Mouse (Mus musculus): ENCODE results near the gene Olfr31. TPM values are rescaled to one million over a fixed set of nuclear protein-coding genes. Genes with fewer than 3 reads are reported as not detected.
A peak's percentile ranks its signal among the peaks of the same experiment; 100 is the strongest.

Olfr31 gene
- polyA plus RNA-seq (2014; fragmentation: Nextera tagmentation; extraction: Ambion mirVana): not detected in 2 replicates

- H3K4me1 ChIP-seq (ENCODE audit: control insufficient read depth, insufficient read depth, low read length): no peaks in the 10 kb centered on the region
- no peak for ATAC-seq (replicated peaks; ENCODE audit: insufficient number of reproducible peaks, low FRiP score, low TSS enrichment)
- no peak within 1 kb of the TSS for H3K27ac ChIP-seq (ENCODE audit: low read depth, low read length)
- H3K9me3 ChIP-seq (replicated peaks; ENCODE audit: control insufficient read depth, low read length): no peaks in the 10 kb centered on the region
- H3K9ac ChIP-seq (ENCODE audit: low read depth, low read length): no peak within 1 kb of the TSS
- H3K27me3 ChIP-seq (ENCODE audit: control insufficient read depth, insufficient read depth, low read length): no peaks in the 10 kb centered on the region
- no peaks in the 10 kb centered on the region for H3K36me3 ChIP-seq (ENCODE audit: control insufficient read depth, insufficient read depth, low read length)
- H3K4me3 ChIP-seq (ENCODE audit: low read depth, low read length): no peak within 1 kb of the TSS
- H3K4me2 ChIP-seq: no peak within 1 kb of the TSS
Observed at GRCm38 (mm10) chr14:14322528-14322927, at the start of gene Olfr31. Gene Olfr31, plus strand, starts transcription at chr14:14322828.

GRCm38 (mm10) chr14:14294426-14294825 lies 28.2 kb upstream of the Olfr31 start:
- 0 out of 2 replicates have a peak overlapping the region, but pooled peaks have one; percentile 17 for H3K4me2 ChIP-seq
- WGBS (ENCODE audit: insufficient replicate concordance): 51% methylated on average over 7 of the region's 7 CpGs

GRCm38 (mm10) chr14:14308938-14309337 lies 13.7 kb upstream of the Olfr31 start:
- H3K4me3 ChIP-seq (ENCODE audit: low read depth, low read length): no peak overlapping the region
- no peaks in the 10 kb centered on the region for H3K4me1 ChIP-seq (ENCODE audit: control insufficient read depth, insufficient read depth, low read length)
- H3K4me2 ChIP-seq: peak overlapping the region; percentile 28
- H3K9me3 ChIP-seq (replicated peaks; ENCODE audit: control insufficient read depth, low read length): no peaks in the 10 kb centered on the region
- no peaks in the 10 kb centered on the region for H3K27me3 ChIP-seq (ENCODE audit: control insufficient read depth, insufficient read depth, low read length)
- no peak for ATAC-seq (replicated peaks; ENCODE audit: insufficient number of reproducible peaks, low FRiP score, low TSS enrichment)
- WGBS (ENCODE audit: insufficient replicate concordance): 44% methylated on average over 16 of the region's 16 CpGs
- no peaks in the 10 kb centered on the region for H3K36me3 ChIP-seq (ENCODE audit: control insufficient read depth, insufficient read depth, low read length)
- H3K9ac ChIP-seq (ENCODE audit: low read depth, low read length): no peak overlapping the region
- H3K27ac ChIP-seq (ENCODE audit: low read depth, low read length): no peak overlapping the region

More at GRCm38 (mm10) chr14:14294426-14294825, 28.2 kb upstream of the Olfr31 start:
- Histone ChIP-seq H3K27ac (ENCODE audit: low read depth, low read length) (no peak overlapping the region), H3K4me1 (ENCODE audit: control insufficient read depth, insufficient read depth, low read length) (no peaks in the 10 kb centered on the region), H3K9ac (ENCODE audit: low read depth, low read length) (no peak overlapping the region), H3K36me3 (ENCODE audit: control insufficient read depth, insufficient read depth, low read length) (no peaks in the 10 kb centered on the region), H3K27me3 (ENCODE audit: control insufficient read depth, insufficient read depth, low read length) (no peaks in the 10 kb centered on the region), H3K9me3 (replicated peaks; ENCODE audit: control insufficient read depth, low read length) (0 out of 2 replicates have a peak, but pooled peaks cover 2% of the 10 kb centered on the region), H3K4me3 (ENCODE audit: low read depth, low read length) (no peak overlapping the region)
- ATAC-seq (replicated peaks; ENCODE audit: insufficient number of reproducible peaks, low FRiP score, low TSS enrichment): no peak

GRCm38 (mm10) chr14:14309416-14309815 lies 13.2 kb upstream of the Olfr31 start:
- Histone ChIP-seq H3K27ac (ENCODE audit: low read depth, low read length) (no peak overlapping the region), H3K4me1 (ENCODE audit: control insufficient read depth, insufficient read depth, low read length) (no peaks in the 10 kb centered on the region), H3K27me3 (ENCODE audit: control insufficient read depth, insufficient read depth, low read length) (no peaks in the 10 kb centered on the region), H3K9me3 (replicated peaks; ENCODE audit: control insufficient read depth, low read length) (no peaks in the 10 kb centered on the region), H3K4me3 (ENCODE audit: low read depth, low read length) (no peak overlapping the region), H3K36me3 (ENCODE audit: control insufficient read depth, insufficient read depth, low read length) (no peaks in the 10 kb centered on the region), H3K4me2 (peak overlapping the region; percentile 28), H3K9ac (ENCODE audit: low read depth, low read length) (no peak overlapping the region)
- ATAC-seq (replicated peaks; ENCODE audit: insufficient number of reproducible peaks, low FRiP score, low TSS enrichment): no peak
- WGBS (ENCODE audit: insufficient replicate concordance): 42% methylated on average over 14 of the region's 14 CpGs

- no peaks in the 10 kb centered on the region for H3K4me1 ChIP-seq (ENCODE audit: control insufficient read depth, insufficient read depth, low read length)
- H3K27ac ChIP-seq (ENCODE audit: low read depth, low read length): peak overlapping the region; percentile 74
- 5% methylated on average over 40 of the region's 40 CpGs for WGBS (ENCODE audit: insufficient replicate concordance)
- peak overlapping the region; percentile 74 for H3K9ac ChIP-seq (ENCODE audit: low read depth, low read length)
- peaks cover 37% of the 10 kb centered on the region for H3K9me3 ChIP-seq (replicated peaks; ENCODE audit: control insufficient read depth, low read length)
- H3K4me3 ChIP-seq (ENCODE audit: low read depth, low read length): peak overlapping the region; percentile 68
- peaks cover 4% of the 10 kb centered on the region for H3K36me3 ChIP-seq (ENCODE audit: control insufficient read depth, insufficient read depth, low read length)
- H3K4me2 ChIP-seq: peak overlapping the region; percentile 82
- ATAC-seq (replicated peaks; ENCODE audit: insufficient number of reproducible peaks, low FRiP score, low TSS enrichment): peak; percentile 79
- H3K27me3 ChIP-seq (ENCODE audit: control insufficient read depth, insufficient read depth, low read length): no peaks in the 10 kb centered on the region
Observed at GRCm38 (mm10) chr14:14345113-14345871, 22.7 kb downstream of the Olfr31 start.

GRCm38 (mm10) chr14:14345948-14346812 lies 23.6 kb downstream of the Olfr31 start, which contains the start of gene Il3ra:
Gene Il3ra, plus strand, starts transcription at chr14:14346275.
- Histone ChIP-seq H3K4me2 (peak within 1 kb of the TSS; percentile 82), H3K4me3 (ENCODE audit: low read depth, low read length) (peak within 1 kb of the TSS; percentile 68), H3K9ac (ENCODE audit: low read depth, low read length) (peak within 1 kb of the TSS; percentile 74), H3K27me3 (ENCODE audit: control insufficient read depth, insufficient read depth, low read length) (no peaks in the 10 kb centered on the region), H3K9me3 (replicated peaks; ENCODE audit: control insufficient read depth, low read length) (peaks cover 45% of the 10 kb centered on the region), H3K27ac (ENCODE audit: low read depth, low read length) (peak within 1 kb of the TSS; percentile 74), H3K4me1 (ENCODE audit: control insufficient read depth, insufficient read depth, low read length) (no peaks in the 10 kb centered on the region), H3K36me3 (ENCODE audit: control insufficient read depth, insufficient read depth, low read length) (peaks cover 7% of the 10 kb centered on the region)
- peak; percentile 46 for ATAC-seq (replicated peaks; ENCODE audit: insufficient number of reproducible peaks, low FRiP score, low TSS enrichment)
- 2% methylated on average over 61 of the region's 69 CpGs for WGBS (ENCODE audit: insufficient replicate concordance)

GRCm38 (mm10) chr14:14346813-14347100 lies 24.1 kb downstream of the Olfr31 start:
- 30% methylated on average over 16 of the region's 16 CpGs for WGBS (ENCODE audit: insufficient replicate concordance)
- ATAC-seq (replicated peaks; ENCODE audit: insufficient number of reproducible peaks, low FRiP score, low TSS enrichment): 0 out of 2 replicates have a peak, but pooled peaks have one; percentile 1
- H3K9me3 ChIP-seq (replicated peaks; ENCODE audit: control insufficient read depth, low read length): peaks cover 51% of the 10 kb centered on the region

GRCm38 (mm10) chr14:14347151-14347835 lies 24.7 kb downstream of the Olfr31 start:
- Histone ChIP-seq H3K4me1 (ENCODE audit: control insufficient read depth, insufficient read depth, low read length) (no peaks in the 10 kb centered on the region), H3K27me3 (ENCODE audit: control insufficient read depth, insufficient read depth, low read length) (no peaks in the 10 kb centered on the region), H3K36me3 (ENCODE audit: control insufficient read depth, insufficient read depth, low read length) (peaks cover 11% of the 10 kb centered on the region), H3K4me3 (ENCODE audit: low read depth, low read length) (no peak overlapping the region; the same call in 1 of the 2 replicates), H3K27ac (ENCODE audit: low read depth, low read length) (no peak overlapping the region), H3K9me3 (replicated peaks; ENCODE audit: control insufficient read depth, low read length) (peaks cover 54% of the 10 kb centered on the region), H3K4me2 (no peak overlapping the region), H3K9ac (ENCODE audit: low read depth, low read length) (no peak overlapping the region)
- 75% methylated on average over 17 of the region's 17 CpGs for WGBS (ENCODE audit: insufficient replicate concordance)
- ATAC-seq (replicated peaks; ENCODE audit: insufficient number of reproducible peaks, low FRiP score, low TSS enrichment): peak; percentile 6; the same call in 1 of the 2 replicates

More at GRCm38 (mm10) chr14:14346813-14347100, 24.1 kb downstream of the Olfr31 start:
- Histone ChIP-seq H3K27ac (ENCODE audit: low read depth, low read length) (no peak overlapping the region), H3K27me3 (ENCODE audit: control insufficient read depth, insufficient read depth, low read length) (no peaks in the 10 kb centered on the region), H3K4me3 (ENCODE audit: low read depth, low read length) (peak overlapping the region; percentile 68), H3K9ac (ENCODE audit: low read depth, low read length) (peak overlapping the region; percentile 74; the same call in 1 of the 2 replicates), H3K36me3 (ENCODE audit: control insufficient read depth, insufficient read depth, low read length) (peaks cover 10% of the 10 kb centered on the region), H3K4me1 (ENCODE audit: control insufficient read depth, insufficient read depth, low read length) (no peaks in the 10 kb centered on the region), H3K4me2 (peak overlapping the region; percentile 82)
